ENCODE assay signal across 26 mouse cellular contexts in the genomic region with DNA sequence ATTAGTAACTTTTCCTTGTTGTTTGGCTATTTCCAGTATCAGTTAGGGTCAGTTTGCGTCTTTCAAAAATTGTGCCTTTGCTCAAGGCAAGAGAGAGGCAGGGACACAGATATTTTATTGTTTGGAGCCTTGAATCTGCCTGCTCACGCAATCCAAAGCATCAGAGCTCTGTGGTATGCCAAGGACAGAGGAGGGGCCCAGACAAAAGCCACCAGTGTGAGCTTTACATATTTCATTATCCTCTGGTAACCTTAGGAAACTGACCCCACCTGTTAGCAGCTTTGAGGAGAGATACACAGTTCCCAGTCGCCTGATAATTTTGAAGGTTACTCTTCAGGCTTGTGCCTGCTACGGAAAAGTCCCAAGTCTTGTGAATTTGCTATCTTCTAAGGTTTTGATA. TPM values are rescaled to one million over a fixed set of nuclear protein-coding genes. Genes with fewer than 3 reads are reported as not detected.
DNase-seq lines count a peak whose midpoint lies in the region; ATAC-seq and TF ChIP-seq lines count a peak whose summit lies in the region.
"Had no signal": no experiment of that assay in that cellular context is flagged by ENCODE, and none has a peak within 500 bp of the region (broad histone marks: within the 10 kb centered on the region; RNA-seq: fewer than 3 reads in every experiment).

No protein-coding gene starts in this region.

- peaks cover 5% of the 10 kb centered on the region; the same call in 1 of the 2 replicates for H3K27me3 ChIP-seq in heart, embryonic 13.5 days (replicated peaks)
- H3K27me3 ChIP-seq: hindbrain, embryonic 13.5 days; limb, embryonic 12.5 days had no signal

- 44% methylated on average over 4 of the region's 4 CpGs for WGBS in heart, embryonic 13.5 days

- H3K4me3 ChIP-seq in heart, embryonic 13.5 days: no peak overlapping the region
- H3K4me3 ChIP-seq in cortical plate, adult 2 months (ENCODE audit: insufficient read depth, low read length): no peak overlapping the region
- H3K4me3 ChIP-seq: hindbrain, embryonic 13.5 days; limb, embryonic 12.5 days had no signal

- TF ChIP-seq POLR2A in cortical plate, adult 2 months (IDR thresholded peaks at IDR 0.05; ENCODE audit: extremely low read depth, insufficient read depth, low read length): no peak

- peak; percentile 66 for DNase-seq in adrenal gland, adult 2 months
- no peak for DNase-seq in adrenal gland, postnatal 25 days
- DNase-seq in heart, postnatal 4 days: no peak
- peak; percentile 53 for DNase-seq in ovary, adult 18-20 months (ENCODE audit: low spot score)
- DNase-seq in ovary, postnatal 10 days (ENCODE audit: low spot score): no peak
- DNase-seq in thymus, postnatal 14 days: no peak
- DNase-seq: cerebellum, adult 2 months; cerebellum, postnatal 25 days; embryo, embryonic 11 days; gastrocnemius, postnatal 25 days; heart, postnatal 10 days; kidney, adult 8-10 months; kidney, postnatal 10 days; liver, postnatal 0 days; right cerebral cortex, postnatal 14 days; spleen, adult 18-20 months; thymus, postnatal 25 days had no signal

- H3K27ac ChIP-seq in heart, embryonic 13.5 days (replicated peaks): peak overlapping the region; percentile 46
- 0 out of 2 replicates have a peak overlapping the region, but pooled peaks have one; percentile 35 for H3K27ac ChIP-seq in cortical plate, adult 2 months (ENCODE audit: insufficient read depth, low read length)
- H3K27ac ChIP-seq: hindbrain, embryonic 13.5 days; limb, embryonic 12.5 days had no signal

- no peak overlapping the region for H3K4me2 ChIP-seq in heart, embryonic 13.5 days
- H3K4me2 ChIP-seq: hindbrain, embryonic 13.5 days; limb, embryonic 12.5 days; liver, embryonic 11.5 days; midbrain, embryonic 11.5 days had no signal

- H3K9me3 ChIP-seq in heart, embryonic 13.5 days: no peaks in the 10 kb centered on the region
- H3K9me3 ChIP-seq: hindbrain, embryonic 13.5 days; limb, embryonic 12.5 days had no signal

- ATAC-seq in heart, embryonic 13.5 days (ENCODE audit: extremely low read depth, insufficient number of reproducible peaks, low FRiP score, low TSS enrichment): no peak
- ATAC-seq: forebrain, embryonic 14.5 days; inflammation-experienced regulatory T-cells, adult 6 months; liver, postnatal 0 days; lung, postnatal 0 days had no signal

- no peak for TF ChIP-seq CTCF in cortical plate, adult 2 months (IDR thresholded peaks at IDR 0.05; ENCODE audit: extremely low read depth, insufficient read depth, low read length)

- H3K9ac ChIP-seq in heart, embryonic 13.5 days: 0 out of 2 replicates have a peak overlapping the region, but pooled peaks have one; percentile 28
- H3K9ac ChIP-seq: hindbrain, embryonic 13.5 days; limb, embryonic 12.5 days; liver, postnatal 0 days had no signal

- peaks cover 20% of the 10 kb centered on the region for H3K36me3 ChIP-seq in heart, embryonic 13.5 days
- H3K36me3 ChIP-seq: hindbrain, embryonic 13.5 days had no signal

- peaks cover 73% of the 10 kb centered on the region for H3K4me1 ChIP-seq in heart, embryonic 13.5 days
- H3K4me1 ChIP-seq in cortical plate, adult 2 months (ENCODE audit: control insufficient read depth, insufficient read depth, low read length): no peaks in the 10 kb centered on the region

RNA-seq across cellular contexts. Expression of gene Fat1, which starts 58.1 kb away (rescaled TPM):
- 10 to 100 TPM; 39.9 to 75.4 TPM for total RNA-seq in adrenal gland, adult 2 months (2021)
- polyA plus RNA-seq in adrenal gland, adult 2 months (2012; rRNA removed): 23.3 and 36.1 TPM in 2 replicates
- total RNA-seq in adrenal gland, postnatal 25 days (2021): 92.4 and 94.1 TPM in 2 replicates
- polyA plus RNA-seq in heart, embryonic 13.5 days (2015; fragmentation: Nextera tagmentation; extraction: Ambion mirVana): 10.7 and 11.8 TPM in 2 replicates
- total RNA-seq in heart, postnatal 4 days (2021): 10 to 100 TPM; 68.5 to 72.0 TPM
- 17.4 and 18.9 TPM in 2 replicates for polyA plus RNA-seq in cortical plate, adult 2 months (2012; rRNA removed)
- polyA plus RNA-seq: inflammation-experienced regulatory T-cells, adult 6 months had no signal

Comparison
In these comparisons a context has a peak if more than half of its experiments do, and no peak if none do; other contexts are left out.
1. DNase-seq: peak in adrenal gland, adult 2 months (single experiment) and ovary, adult 18-20 months (single experiment); none in adrenal gland, postnatal 25 days (single experiment), heart, postnatal 4 days (single experiment), ovary, postnatal 10 days (single experiment) and thymus, postnatal 14 days (single experiment).